Mouse (Mus musculus): ENCODE results near the gene 1600012H06Rik. TPM values are rescaled to one million over a fixed set of nuclear protein-coding genes. Genes with fewer than 3 reads are reported as not detected.
"Not testable (repeated sequence)": the region's sequence is repeated elsewhere in the genome, so short reads cannot be mapped to it uniquely, and the experiment has no call there.

Gene 1600012H06Rik
- 10 to 100 TPM; 13.9 to 16.4 TPM for total RNA-seq (2021)
- long read RNA-seq, experiment 1, transcript 1600012H06Rik-201 (2 exons, 2,506 nt), result major isoform, 6 of 27 reads
- long read RNA-seq, experiment 1, partial matches to known transcripts, result 0 of 27 reads
- long read RNA-seq, experiment 1, other reads (novel, unspliced or antisense), result 20 of 27 reads
- long read RNA-seq, experiment 2, partial matches to known transcripts, result 0 of 20 reads
- long read RNA-seq, experiment 2, other reads (novel, unspliced or antisense), result 14 of 20 reads

DNA sequence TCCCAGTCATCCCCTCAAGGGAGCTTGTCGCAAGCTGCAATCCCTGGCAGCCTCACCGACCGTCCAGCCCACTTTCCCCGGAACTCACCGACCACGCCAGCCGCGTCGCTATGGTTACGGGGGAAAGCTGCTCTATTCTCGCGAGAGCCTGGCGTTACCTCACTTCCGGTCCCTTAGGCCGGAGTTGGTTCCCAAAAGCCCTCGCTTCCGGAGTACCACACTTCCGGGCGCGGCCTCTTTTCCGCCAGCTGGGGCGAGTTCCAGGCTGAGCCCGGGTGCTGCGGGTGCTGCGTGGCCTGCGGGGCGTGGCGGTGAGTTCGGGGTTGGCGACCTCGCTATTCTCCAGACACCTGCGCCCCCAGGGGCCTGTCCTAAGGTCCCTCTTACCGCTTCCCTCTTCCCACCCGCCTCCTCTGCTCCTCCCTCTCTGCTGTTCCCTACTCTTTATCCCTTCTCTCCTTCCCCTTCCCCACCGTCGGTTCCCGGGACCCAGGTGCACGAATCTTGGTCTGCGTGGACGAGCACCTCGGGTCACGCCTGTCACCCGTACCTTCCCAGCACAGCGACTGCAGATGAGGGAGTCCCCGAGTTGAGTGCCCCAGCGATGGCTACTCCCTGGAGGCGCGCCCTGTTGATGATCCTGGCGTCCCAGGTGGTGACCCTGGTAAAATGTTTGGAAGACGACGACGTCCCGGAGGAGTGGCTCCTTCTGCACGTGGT, at the start of gene 1600012H06Rik, which contains the start of gene Wdr27:
Gene 1600012H06Rik, plus strand, starts transcription at position 176 of the 720 bp plus-strand sequence.
Gene Wdr27, minus strand, starts transcription at position 150 of the 720 bp plus-strand sequence.
- no peak; the same call in 1 of the 2 replicates for TF ChIP-seq CTCF (IDR thresholded peaks at IDR 0.05)
- intact Hi-C loops (cut with DNase I), result no loop called here
- peak within 1 kb of the TSS; percentile 90 for H3K4me3 ChIP-seq
- DNase-seq (ENCODE audit: extremely low spot score in 1 of 2, low spot score in 2 of 2), result peak; percentile 98 to 99
- peak within 1 kb of the TSS; percentile 85 for H3K27ac ChIP-seq

- H3K4me3 ChIP-seq; DNase-seq (ENCODE audit: extremely low spot score in 1 of 2, low spot score in 2 of 2); intact Hi-C loops (cut with DNase I); H3K27ac ChIP-seq: not testable (repeated sequence)
Observed at GRCm38 (mm10) chr17:14895058-14895457, 47.9 kb upstream of the 1600012H06Rik start.

DNA sequence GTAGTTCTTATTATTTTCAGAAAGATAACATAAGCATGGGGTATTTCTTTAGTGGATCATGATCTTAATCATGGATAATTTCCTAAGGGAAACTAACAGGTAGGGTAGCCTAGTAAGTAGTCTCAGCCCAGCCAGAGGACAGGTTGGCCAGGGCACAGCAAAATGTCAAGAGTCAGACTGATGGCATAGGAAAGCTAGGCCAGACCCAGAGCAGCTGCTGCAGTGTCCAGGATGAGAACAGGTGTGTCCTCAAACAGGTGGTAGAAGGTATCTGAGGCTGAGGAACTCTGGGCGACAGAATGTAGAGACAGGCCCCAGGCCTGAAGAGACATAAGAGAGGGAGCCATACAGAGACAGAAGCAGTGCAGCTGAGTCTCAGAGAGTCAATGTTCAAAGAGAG, 44.0 kb upstream of the 1600012H06Rik start:
- DNase-seq (ENCODE audit: extremely low spot score in 1 of 2, low spot score in 2 of 2), result no peak
- intact Hi-C loops (cut with DNase I), result no loop called here

GRCm38 (mm10) chr17:14903212-14903611, 39.8 kb upstream of the 1600012H06Rik start:
- no peak overlapping the region for H3K4me3 ChIP-seq
- no peak for TF ChIP-seq CTCF (IDR thresholded peaks at IDR 0.05)
- no peak overlapping the region for H3K27ac ChIP-seq
- intact Hi-C loops (cut with DNase I), result loop anchor here (10.0 kb wide), 1 partner anchor 788 kb away; no protein-coding TSS in a partner anchor
- no peak for DNase-seq (ENCODE audit: extremely low spot score in 1 of 2, low spot score in 2 of 2)

More for the DNA sequence above, 44.0 kb upstream of the 1600012H06Rik start:
- Histone ChIP-seq H3K4me3 (no peak overlapping the region), H3K27ac (no peak overlapping the region)
- TF ChIP-seq CTCF (IDR thresholded peaks at IDR 0.05), result no peak

DNA sequence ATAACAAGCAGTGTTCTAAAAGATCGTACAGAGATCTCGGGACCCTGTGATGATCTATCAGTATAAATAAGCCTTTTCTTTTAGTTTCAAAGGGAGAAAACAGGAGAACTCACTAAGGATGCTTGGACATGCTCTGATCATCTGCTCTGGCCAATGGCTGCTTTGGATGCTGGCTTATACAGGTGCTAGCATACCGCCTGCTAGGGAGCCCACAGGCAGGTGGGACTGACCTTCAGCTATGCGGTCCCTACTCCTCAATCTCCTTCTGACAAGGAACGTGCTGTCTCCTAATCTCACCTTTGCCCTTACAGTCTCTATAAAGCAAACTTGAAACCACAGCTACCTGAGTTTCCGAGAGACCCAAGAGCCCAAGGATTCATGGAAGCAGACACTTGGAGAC, 38.8 kb upstream of the 1600012H06Rik start:
- intact Hi-C loops (cut with DNase I), result loop anchor here (1.0 to 10.0 kb wide), 3 partner anchors 358 to 789 kb away; no protein-coding TSS in a partner anchor
- DNase-seq (ENCODE audit: extremely low spot score in 1 of 2, low spot score in 2 of 2), result no peak
- no peak for TF ChIP-seq CTCF (IDR thresholded peaks at IDR 0.05)
- Histone ChIP-seq H3K4me3 (no peak overlapping the region), H3K27ac (no peak overlapping the region)

DNA sequence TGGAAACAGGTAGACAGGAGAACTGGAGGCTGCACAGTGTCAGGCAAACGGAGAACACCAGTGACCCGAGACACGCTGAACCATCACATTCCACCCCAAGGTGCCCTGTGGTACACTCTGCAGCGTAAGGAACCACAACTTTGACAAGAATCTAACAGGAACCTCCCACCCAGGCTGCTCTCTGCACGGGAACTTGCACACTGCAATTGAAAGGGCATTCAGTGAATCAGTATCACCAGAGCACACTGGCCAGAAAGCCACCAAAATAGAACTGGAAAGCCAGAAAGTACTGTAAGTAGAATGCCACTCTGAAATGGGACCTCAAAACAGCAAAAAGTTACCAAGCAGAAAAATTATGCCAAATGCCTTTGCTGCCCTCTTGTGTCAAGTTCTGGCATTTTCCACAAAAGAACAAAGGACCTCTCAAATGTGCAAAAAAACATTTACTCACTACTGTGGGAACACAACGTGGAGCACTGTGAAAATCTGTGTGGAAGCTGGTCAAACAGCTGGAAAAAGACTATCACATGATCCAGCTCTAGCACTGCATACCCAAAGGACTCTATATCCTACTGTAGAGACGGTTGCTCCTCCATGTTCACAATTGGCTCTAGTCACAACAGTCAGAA, 38.2 kb upstream of the 1600012H06Rik start:
- H3K27ac ChIP-seq, result no peak overlapping the region
- TF ChIP-seq CTCF (IDR thresholded peaks at IDR 0.05), result peak; percentile 99
- H3K4me3 ChIP-seq, result no peak overlapping the region
- peak; percentile 73 to 82 for DNase-seq (ENCODE audit: extremely low spot score in 1 of 2, low spot score in 2 of 2)
- intact Hi-C loops (cut with DNase I), result loop anchor here (1.0 to 10.0 kb wide), 5 partner anchors 358 to 790 kb away; no protein-coding TSS in a partner anchor

- TF ChIP-seq CTCF (IDR thresholded peaks at IDR 0.05), result no peak
- Histone ChIP-seq H3K4me3 (no peak overlapping the region), H3K27ac (no peak overlapping the region)
- intact Hi-C loops (cut with DNase I), result loop anchor here (5.0 to 10.0 kb wide), 2 partner anchors 619 to 792 kb away; no protein-coding TSS in a partner anchor
- DNase-seq (ENCODE audit: extremely low spot score in 1 of 2, low spot score in 2 of 2), result no peak
Observed at GRCm38 (mm10) chr17:14906611-14907010, 36.4 kb upstream of the 1600012H06Rik start.

- TF ChIP-seq CTCF (IDR thresholded peaks at IDR 0.05), result no peak
- Histone ChIP-seq H3K27ac (no peak overlapping the region), H3K4me3 (no peak overlapping the region)
- intact Hi-C loops (cut with DNase I), result loop anchor here (5.0 to 10.0 kb wide), 2 partner anchors 620 to 792 kb away; no protein-coding TSS in a partner anchor
- DNase-seq (ENCODE audit: extremely low spot score in 1 of 2, low spot score in 2 of 2), result no peak
Observed at GRCm38 (mm10) chr17:14907136-14907535, 35.8 kb upstream of the 1600012H06Rik start.

DNA sequence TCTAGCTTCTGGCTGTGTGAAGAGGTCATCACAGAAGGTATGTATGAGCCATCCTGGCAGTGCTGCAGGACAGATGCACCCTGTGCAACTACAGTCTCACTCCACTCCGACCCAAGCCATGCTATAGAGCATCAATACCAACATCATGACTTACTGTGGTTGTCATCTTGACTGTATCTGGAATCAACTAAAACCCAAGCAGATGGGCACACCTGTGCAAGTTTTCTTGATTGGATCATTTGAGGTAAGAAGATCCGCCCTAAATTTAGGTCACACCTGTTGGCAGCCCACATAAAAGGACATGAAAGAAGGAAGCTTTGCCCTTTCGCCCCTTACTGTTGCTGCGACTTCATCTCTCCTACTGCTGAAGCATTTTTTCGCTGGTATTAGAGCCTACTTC, 33.7 kb upstream of the 1600012H06Rik start:
- Histone ChIP-seq H3K4me3 (no peak overlapping the region), H3K27ac (no peak overlapping the region)
- no peak for TF ChIP-seq CTCF (IDR thresholded peaks at IDR 0.05)
- intact Hi-C loops (cut with DNase I), result loop anchor here (5.0 to 10.0 kb wide), 2 partner anchors 622 to 795 kb away; no protein-coding TSS in a partner anchor
- DNase-seq (ENCODE audit: extremely low spot score in 1 of 2, low spot score in 2 of 2), result no peak

DNA sequence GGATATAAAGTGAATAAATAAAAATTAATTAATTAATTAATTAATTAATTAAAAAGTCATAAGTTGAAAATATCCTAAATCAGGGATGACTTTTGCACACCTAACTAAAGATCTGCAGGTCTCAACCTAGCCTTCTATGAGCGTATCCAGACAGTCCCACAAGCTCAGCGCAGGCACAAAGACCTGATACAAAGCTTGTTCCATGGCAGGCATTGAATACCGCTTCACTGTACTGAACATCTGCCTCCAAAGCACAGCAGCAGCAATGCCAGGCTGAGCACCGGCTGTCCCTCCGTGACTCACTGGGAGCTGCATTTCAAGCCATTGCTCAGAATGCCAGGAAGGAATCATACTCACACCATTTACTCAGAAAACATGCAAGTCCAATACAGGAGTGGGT, 32.2 kb upstream of the 1600012H06Rik start:
- Histone ChIP-seq H3K27ac (no peak overlapping the region), H3K4me3 (no peak overlapping the region)
- TF ChIP-seq CTCF (IDR thresholded peaks at IDR 0.05), result no peak
- intact Hi-C loops (cut with DNase I), result no loop called here
- DNase-seq (ENCODE audit: extremely low spot score in 1 of 2, low spot score in 2 of 2), result no peak

- TF ChIP-seq CTCF (IDR thresholded peaks at IDR 0.05), result peak; percentile 39
- no peak for DNase-seq (ENCODE audit: extremely low spot score in 1 of 2, low spot score in 2 of 2)
- no peak overlapping the region for H3K4me3 ChIP-seq
- H3K27ac ChIP-seq, result no peak overlapping the region
- intact Hi-C loops (cut with DNase I), result no loop called here
Observed at GRCm38 (mm10) chr17:14912420-14912819, 30.6 kb upstream of the 1600012H06Rik start.

- H3K27ac ChIP-seq, result no peak overlapping the region
- intact Hi-C loops (cut with DNase I), result no loop called here
- no peak overlapping the region for H3K4me3 ChIP-seq
- DNase-seq (ENCODE audit: extremely low spot score in 1 of 2, low spot score in 2 of 2), result no peak
- TF ChIP-seq CTCF (IDR thresholded peaks at IDR 0.05), result no peak
Observed at GRCm38 (mm10) chr17:14912981-14913380, 30.0 kb upstream of the 1600012H06Rik start.

Measured in left cerebral cortex, adult 2 months (tissue).